Mouse (Mus musculus) urinary bladder, postnatal 36 days (tissue): ENCODE results near the gene Tbc1d7.

Source experiments
- DNase-seq, 2 experiments: peaks; one replicate each; pipeline ENCODE4 v3.0.0; 2022; ENCODE audit warnings: low spot score in 2 of 2, mixed read lengths in 1 of 2

The Tbc1d7 gene

DNA sequence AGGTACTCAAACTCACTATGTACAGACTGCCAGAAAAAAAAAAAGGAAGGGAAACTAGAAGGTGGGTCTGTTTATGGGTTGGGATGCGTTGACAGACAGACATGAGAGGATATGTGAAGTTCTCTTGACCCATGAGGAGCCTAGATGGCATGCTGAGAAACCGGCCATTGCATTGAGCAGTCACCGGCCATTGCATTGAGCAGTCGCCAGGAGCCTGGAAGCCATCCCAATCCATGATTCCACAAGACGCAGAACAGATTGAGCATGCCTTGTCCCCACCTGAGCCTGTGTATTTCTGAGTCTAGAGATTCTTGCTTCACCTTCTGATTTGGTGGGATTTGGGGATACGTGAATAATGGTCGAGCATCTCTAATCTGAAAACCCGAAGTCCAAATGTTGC, 22.6 kb upstream of the Tbc1d7 start:
- no peak for DNase-seq

DNA sequence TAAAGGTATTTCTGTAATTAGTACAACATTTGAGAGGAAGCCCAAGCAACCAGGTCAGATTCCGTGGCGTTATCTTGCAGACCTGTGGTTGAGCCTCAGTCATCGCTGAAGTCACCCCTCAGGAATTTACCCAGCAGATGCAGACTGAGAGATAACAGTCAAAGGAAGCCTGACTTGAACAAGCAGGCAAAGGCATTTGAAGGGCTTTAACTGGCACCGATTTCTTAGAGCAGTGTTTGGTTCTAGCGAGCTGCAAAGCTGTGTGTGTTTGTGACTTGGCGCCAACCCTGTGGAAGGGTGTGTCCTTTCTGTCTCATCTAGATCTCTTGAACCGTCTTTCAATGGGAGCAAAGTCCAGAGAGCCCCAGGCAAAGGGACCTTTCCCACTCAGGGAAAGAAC, 22.0 kb upstream of the Tbc1d7 start:
- peak in 1 of 2 experiments; percentile 38 for DNase-seq

- no peak for DNase-seq
These were observed 20.5 kb upstream of the Tbc1d7 start for GRCm38 (mm10) chr13:43191741-43192192.

DNA sequence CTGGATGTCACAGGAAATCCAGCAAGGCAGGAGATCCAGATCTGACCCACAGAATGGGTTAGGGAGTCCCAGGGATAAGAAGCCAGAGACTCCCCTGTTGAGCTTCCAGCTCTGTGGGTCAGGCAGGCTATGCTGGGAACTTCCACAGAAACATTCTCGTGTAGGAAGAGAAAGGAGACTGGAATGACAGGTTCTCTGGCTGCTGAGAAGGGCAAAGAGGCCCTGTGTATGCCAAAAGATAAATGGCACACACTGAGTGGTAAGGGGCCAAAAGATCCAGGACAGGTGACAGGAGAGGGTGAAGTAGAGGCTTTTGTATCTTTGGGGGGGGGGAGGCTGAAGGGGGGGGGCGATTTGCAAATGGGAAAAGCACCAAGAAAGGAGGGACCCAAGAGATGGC, 20.0 kb upstream of the Tbc1d7 start:
- no peak for DNase-seq

- no peak for DNase-seq
These were observed 16.4 kb upstream of the Tbc1d7 start for GRCm38 (mm10) chr13:43187736-43188135.

DNA sequence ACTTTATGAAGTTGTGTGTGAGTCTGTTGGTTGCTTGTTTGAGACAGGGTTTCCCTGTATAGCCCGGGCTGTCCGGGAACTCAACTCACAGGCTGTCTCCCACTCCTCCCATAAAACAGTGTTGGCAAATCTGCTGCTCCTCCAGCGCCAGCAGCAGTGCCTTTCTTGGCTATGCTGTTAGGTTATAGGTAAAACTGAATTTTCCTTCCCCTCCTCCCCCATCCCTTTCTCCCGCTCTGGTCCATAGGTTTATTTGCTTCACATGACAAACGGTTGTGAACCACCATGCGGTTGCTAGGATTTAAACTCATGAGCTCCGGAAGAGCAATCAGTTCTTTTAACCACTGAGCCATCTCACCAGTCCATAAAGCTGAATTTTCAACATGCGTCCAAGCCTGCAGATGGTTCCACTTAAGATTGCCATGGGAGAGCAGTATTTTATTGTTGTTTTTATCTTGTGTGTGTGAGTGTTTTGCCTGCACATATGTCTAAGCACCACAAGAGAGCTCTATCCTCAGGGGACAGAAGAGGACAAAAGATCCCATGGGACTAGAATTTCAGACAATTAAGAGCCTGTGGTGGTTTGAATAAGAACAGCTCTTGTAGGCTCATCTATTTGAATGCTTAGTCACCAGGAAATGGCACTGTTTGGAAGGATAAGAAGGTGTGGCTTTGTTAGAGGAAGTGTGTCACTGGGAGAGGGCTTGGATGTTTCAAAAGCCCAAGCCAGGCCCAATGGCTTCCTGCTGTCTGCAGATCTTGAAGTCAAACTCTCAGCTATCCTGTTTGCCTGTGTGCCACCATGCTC, 12.2 kb upstream of the Tbc1d7 start:
- no peak for DNase-seq

DNA sequence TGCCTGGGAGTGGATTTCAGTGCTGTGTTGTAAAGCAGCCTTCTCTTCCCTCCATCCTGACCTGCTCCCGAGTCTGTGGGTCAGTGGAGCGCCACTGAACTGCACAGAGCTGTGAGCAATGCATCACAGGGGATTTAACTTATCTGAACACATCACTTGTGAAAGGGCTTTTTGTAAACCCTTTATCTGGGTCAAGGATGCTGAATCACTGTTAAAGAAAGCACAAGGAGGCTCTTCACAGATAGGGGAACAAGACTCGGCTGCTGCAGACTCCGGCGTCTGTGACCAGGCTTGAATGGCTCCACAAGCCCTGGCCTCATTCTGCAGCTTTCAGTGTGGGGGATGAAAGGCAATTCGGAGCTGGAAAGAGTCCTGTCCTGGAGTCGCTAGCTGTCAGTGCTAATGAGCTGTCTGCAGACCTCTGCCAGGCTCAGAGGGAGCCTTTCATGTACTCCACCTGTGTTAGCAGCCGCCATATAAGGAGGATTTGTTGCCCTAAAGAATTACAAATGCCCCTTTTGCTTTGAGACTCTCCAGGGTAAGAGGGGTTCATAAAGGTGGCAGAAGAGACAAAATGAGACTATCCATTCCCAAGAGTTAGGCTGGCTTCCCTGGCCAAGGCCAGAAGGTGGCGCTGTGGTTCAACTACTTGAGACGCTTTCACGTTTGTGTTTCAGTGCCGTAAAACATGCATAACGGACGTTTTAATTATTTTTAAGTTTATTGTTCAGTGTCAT, 11.3 kb upstream of the Tbc1d7 start:
- peak; percentile 70 to 80 for DNase-seq

DNA sequence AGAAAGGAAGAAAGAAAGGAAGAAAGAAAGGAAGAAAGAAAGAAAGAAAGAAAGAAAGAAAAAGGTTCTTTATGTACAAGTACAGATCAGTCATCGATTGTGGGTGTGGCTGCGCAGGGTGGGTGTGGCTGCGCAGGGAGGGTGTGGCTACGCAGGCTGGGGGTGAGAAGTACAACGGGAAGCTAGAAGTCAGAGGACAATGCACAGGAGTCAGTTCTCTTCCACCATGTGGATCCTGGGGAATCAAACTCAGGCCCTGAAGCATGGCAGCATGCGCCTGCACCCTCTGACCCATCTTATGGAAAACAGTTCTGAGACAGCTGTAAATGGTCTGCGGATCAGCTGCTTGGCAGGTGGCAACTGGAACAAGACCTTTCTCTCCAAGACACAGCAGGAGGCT, 9.8 kb upstream of the Tbc1d7 start:
- DNase-seq: no peak

DNA sequence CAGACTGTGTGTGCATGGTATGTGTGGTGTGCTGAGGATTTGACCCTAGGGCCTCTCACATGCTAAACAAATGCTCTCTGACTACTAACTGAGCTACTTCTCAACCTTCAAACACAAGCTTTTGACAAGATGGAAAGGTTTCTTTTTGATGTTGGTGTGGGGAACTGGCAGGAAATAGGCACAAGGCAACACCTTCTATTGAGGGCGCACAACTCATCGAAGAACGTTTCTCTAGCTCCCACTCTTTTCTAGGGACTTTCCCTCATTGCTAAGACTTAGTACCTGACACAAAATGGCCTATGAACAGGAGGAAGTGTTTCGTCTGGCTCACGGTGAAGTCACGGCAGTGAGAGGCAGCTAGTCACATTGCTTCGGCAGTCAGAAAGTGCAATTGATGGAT, 6.0 kb upstream of the Tbc1d7 start:
- no peak for DNase-seq

- no peak for DNase-seq
These were observed 5.4 kb upstream of the Tbc1d7 start for GRCm38 (mm10) chr13:43176676-43177075.

DNA sequence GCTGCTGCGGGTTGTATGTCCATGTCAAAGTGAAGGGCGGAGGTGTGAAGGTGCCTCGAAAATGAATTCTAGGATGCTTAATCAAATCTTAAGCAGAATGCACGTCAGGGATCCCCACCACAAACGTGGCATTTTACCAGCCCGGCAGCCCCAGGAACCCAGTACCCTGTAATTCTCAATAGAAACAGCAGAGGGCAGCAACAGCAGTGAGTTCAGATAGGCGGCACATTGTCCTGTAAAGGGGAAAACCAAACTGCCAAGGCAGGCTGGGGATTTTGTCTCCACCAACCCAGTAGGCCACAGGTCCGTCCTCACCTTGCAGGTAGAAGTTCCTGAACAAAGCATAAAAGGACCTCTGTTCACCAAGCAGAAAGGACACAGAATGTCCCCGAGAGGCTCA, 2.0 kb upstream of the Tbc1d7 start:
- peak; percentile 69 to 74 for DNase-seq

DNA sequence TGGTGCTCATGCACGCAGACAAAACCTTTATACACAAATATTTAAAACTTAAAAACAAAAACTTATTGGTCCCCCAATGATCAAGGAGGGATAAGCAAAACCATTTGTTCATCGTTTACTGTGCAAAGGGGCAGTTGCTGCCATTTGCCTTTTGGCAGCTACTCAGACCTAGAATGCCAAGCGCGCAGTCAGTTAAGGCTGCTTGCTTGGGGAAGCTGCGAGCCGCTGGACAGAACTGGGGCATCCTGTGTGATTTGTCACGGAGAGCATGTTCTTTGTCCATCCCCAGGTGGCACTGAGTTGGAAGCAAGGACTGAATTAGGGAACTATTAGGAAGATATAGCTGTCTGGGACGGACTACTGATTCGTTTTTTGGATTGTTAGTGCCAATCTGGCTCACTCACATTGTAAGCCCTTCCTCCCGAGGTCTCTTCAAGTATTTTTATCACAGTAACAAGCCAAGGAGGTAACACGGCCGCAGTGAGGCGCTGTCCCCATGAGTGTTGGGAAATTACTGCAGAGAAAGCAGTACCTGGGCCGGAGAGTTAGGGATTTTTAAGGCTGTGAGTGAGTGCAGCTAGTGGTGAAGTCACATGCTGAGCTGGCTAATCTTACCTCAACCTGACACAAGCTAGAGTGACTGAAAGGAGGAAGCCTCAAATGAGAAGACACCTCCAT, 874 bp upstream of the Tbc1d7 start:
- DNase-seq: no peak

DNA sequence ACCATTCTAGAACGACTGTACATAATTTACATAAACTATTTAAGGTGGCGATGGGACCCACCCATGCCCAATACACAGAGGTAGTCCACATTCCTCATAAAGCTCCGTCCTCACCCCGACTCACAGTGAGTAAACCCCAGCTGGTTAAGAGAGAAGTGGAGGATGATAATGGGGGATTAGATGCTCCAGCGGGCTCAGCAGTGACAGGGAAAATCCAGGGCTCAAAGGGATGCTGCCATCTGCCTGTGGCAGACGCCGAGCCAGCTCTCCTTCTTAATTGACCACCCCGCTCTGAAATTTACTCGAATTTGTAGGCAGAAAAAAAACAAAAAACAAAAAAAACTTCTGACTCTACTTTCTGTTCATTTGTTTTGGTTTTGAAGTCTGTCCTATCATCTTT, 3.6 kb downstream of the Tbc1d7 start:
- no peak for DNase-seq

GRCm38 (mm10) chr13:43159429-43159828, 11.9 kb downstream of the Tbc1d7 start:
- DNase-seq: no peak

- no peak for DNase-seq
These were observed 13.0 kb downstream of the Tbc1d7 start for GRCm38 (mm10) chr13:43158281-43158680.

- DNase-seq: no peak
These were observed 13.9 kb downstream of the Tbc1d7 start for GRCm38 (mm10) chr13:43157370-43157769.

- DNase-seq: no peak
These were observed 19.2 kb downstream of the Tbc1d7 start for GRCm38 (mm10) chr13:43152005-43152520.

- DNase-seq: no peak
These were observed 21.6 kb downstream of the Tbc1d7 start for GRCm38 (mm10) chr13:43149661-43150060.

GRCm38 (mm10) chr13:43148692-43149091, 22.6 kb downstream of the Tbc1d7 start:
- DNase-seq: no peak

DNA sequence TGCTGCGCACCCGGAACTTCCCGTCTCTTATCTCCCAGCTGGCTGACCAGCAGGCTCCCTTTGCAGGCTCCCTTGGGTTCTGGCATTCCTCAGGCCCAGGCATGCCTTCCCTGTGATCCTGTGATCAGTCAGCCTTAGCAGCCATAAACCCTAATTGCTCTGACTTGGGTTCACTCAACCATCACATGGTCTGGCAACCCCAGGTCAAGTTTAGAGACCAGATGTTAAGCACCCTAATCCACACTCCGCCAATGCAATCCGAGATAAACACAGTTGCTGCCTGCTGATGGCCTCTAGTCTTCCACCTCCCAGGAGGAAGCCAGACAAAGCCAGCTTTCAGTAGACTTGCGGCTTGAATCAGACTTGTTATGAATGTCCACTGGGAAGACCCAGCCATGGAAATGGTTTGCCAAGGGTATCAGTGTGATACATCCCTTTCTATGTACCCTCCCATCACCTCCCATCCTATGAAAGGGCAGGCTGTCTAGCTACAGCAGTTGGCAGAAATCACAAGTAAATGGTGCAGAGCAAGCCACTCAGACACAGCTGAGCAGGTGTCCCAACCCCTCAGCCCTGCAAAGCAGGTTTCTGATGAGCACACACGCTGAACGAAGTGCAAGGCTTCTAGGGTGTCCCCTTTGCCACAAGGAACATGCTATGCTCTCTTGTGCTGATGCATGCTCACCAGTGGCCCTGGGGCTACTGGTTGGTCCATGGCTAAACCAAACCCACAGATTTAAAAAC, 24.6 kb downstream of the Tbc1d7 start:
- peak; percentile 15 to 36 for DNase-seq

DNA sequence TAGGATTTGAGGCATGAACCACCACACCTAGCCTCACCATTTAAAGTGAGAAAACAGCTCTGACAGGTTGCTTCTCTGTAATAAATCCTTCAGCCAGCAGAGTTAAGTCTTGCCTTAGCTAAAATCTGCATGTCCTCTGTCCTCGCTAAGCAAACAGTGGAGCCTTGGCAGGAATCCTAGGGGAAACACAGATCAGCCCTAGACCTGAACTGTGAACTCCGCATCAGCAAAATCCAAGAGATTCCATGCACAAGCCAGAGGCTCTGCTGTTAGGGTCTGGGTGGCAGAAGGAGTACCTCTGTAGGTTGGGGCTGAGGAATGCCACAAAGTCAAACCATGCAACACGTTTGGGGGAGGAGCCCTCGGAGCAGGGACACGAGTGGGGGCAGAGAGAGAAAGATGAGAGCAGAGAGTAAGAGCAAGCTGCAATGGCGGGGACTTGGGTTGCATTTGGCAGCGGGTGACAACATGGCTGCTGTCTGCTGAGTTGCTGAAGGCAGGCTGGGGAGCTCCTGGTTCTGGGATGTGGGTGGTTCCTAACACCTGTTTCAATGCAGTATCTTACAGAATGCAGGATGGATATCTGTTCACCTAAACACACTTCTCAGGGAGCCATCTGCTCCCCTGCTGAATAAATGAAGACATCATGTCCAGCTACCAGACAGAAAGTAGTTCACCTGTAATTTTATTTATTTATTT, 26.4 kb downstream of the Tbc1d7 start:
- DNase-seq: no peak
